Mouse (Mus musculus) embryonic facial prominence, embryonic 15.5 days (tissue): ENCODE results near the gene Oxtr. TPM values are rescaled to one million over a fixed set of nuclear protein-coding genes. Genes with fewer than 3 reads are reported as not detected.

Experiments used
- ATAC-seq: fragments of 200-750 bp; cut with Nextera tagmentation; 2 replicates; pipeline ENCODE4 v1.8.0; 2017; ENCODE audit warnings: low read depth, moderate TSS enrichment; ENCODE audit not compliant: insufficient number of reproducible peaks, low FRiP score, low TSS enrichment
- H3K27ac ChIP-seq: fragments of 300-500 bp; sonication (generic); replicated peaks from 2 replicates; pipeline ENCODE4 v1.5.1; 2015; ENCODE audit warnings: mild to moderate bottlenecking, inconsistent platforms
- H3K27me3 ChIP-seq: fragments of 300-500 bp; sonication (generic); 2 replicates; pipeline ENCODE4 v1.6.1; 2015; ENCODE audit warnings: inconsistent platforms
- H3K36me3 ChIP-seq: fragments of 300-500 bp; sonication (generic); 2 replicates; pipeline ENCODE4 v1.6.1; 2015; ENCODE audit warnings: mild to moderate bottlenecking, inconsistent platforms
- H3K4me1 ChIP-seq: fragments of 300-500 bp; sonication (generic); 2 replicates; pipeline ENCODE4 v1.6.1; 2015; ENCODE audit warnings: inconsistent platforms
- H3K4me2 ChIP-seq: fragments of 300-500 bp; sonication (generic); replicated peaks from 2 replicates; pipeline ENCODE4 v1.6.1; 2015; ENCODE audit warnings: mild to moderate bottlenecking, inconsistent platforms
- H3K4me3 ChIP-seq: fragments of 300-500 bp; sonication (generic); replicated peaks from 2 replicates; pipeline ENCODE4 v1.5.1; 2015; ENCODE audit warnings: mild to moderate bottlenecking, inconsistent platforms
- H3K9ac ChIP-seq: fragments of 300-500 bp; sonication (generic); 2 replicates; pipeline ENCODE4 v1.6.1; 2015; ENCODE audit warnings: inconsistent platforms
- H3K9me3 ChIP-seq: fragments of 300-500 bp; sonication (generic); replicated peaks from 2 replicates; pipeline ENCODE4 v1.6.1; 2016; ENCODE audit warnings: inconsistent platforms
- WGBS: fragments of 180-500 bp; shearing (Covaris S2); methylation state at CpG from one replicate; pipeline ENCODE4 v1.1.7; 2015; 5-methylcytosine and 5-hydroxymethylcytosine counted together
- polyA plus RNA-seq: library from polyadenylated mRNA; unstranded; fragments of >200 nt; fragmentation: Nextera tagmentation; extraction: Ambion mirVana; gene quantifications from 2 replicates; pipeline ENCODE4 v1.2.1, GENCODE M21; 2015

The Oxtr gene
- 0.73 and 0.85 TPM in 2 replicates for polyA plus RNA-seq

DNA sequence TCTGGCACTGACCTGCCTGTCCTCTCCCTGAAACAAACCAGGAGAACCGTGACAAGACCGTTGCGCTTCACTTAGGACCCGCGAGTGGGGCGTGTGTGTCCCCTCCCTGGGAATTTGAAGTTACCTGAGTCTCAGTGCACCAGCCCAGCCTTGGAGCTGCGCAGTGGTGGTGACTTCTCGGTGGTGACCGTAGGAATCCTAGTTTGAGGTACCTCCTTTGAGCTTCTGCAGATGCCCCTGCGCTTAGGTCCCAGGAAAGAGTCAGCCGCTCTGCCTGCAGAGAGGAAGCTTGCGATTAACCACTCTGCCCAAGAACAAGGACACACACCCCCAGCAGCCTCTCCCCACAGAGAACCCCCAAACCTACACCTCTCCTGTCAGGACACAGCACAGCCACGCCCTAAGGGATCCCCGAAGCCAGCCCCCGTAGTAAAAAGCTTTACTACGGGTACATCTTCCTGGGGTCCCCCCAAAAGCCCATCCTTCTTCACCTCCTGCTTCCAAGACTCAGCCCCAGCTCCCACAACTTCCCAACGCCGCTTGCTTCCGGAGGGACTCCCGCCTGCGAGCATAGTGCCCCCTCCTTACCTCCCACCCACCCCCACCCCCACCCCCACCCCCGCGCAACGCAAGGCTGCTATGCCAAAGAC, at the start of gene Oxtr:
Gene Oxtr, minus strand, starts transcription at position 34 of the 650 bp plus-strand sequence.
- Histone ChIP-seq H3K9me3 (no peaks in the 10 kb centered on the region), H3K36me3 (no peaks in the 10 kb centered on the region), H3K27me3 (peaks cover 51% of the 10 kb centered on the region), H3K27ac (no peak within 1 kb of the TSS), H3K4me1 (peaks cover 21% of the 10 kb centered on the region), H3K4me3 (peak within 1 kb of the TSS; percentile 42), H3K9ac (no peak within 1 kb of the TSS), H3K4me2 (peak within 1 kb of the TSS; percentile 81)
- no peak for ATAC-seq
- WGBS, result 9% methylated on average over 24 of the region's 24 CpGs

DNA sequence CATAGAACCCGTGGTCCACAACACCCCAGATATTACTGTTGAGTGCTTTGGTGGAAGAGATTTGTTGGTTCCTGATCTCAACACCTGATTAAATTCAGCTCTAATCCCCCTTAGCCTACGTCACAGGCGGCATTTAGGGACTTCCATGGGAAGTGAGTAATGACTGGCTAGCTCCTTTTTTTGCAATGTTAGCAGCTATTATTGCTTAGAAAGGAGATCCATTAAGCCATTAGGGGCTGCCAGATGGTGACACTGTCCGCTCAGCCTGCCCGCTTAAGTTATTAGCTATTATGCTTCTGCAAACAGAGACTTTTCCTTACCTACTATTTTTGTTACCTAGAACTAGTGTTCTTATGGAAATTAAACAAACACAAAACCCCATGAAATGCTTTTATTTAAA, 35.7 kb upstream of the Oxtr start:
- no peak overlapping the region for H3K27ac ChIP-seq
- no peak overlapping the region for H3K4me3 ChIP-seq
- no peaks in the 10 kb centered on the region for H3K36me3 ChIP-seq
- H3K4me2 ChIP-seq, result no peak overlapping the region
- H3K9ac ChIP-seq, result no peak overlapping the region
- no peak for ATAC-seq
- WGBS, result 70% methylated on average over 5 of the region's 5 CpGs
- no peaks in the 10 kb centered on the region for H3K9me3 ChIP-seq
- no peaks in the 10 kb centered on the region for H3K27me3 ChIP-seq
- H3K4me1 ChIP-seq, result no peaks in the 10 kb centered on the region

- no peak overlapping the region for H3K9ac ChIP-seq
- H3K27me3 ChIP-seq, result no peaks in the 10 kb centered on the region
- H3K4me3 ChIP-seq, result no peak overlapping the region
- H3K4me2 ChIP-seq, result no peak overlapping the region
- no peak overlapping the region for H3K27ac ChIP-seq
- H3K9me3 ChIP-seq, result no peaks in the 10 kb centered on the region
- no peaks in the 10 kb centered on the region for H3K4me1 ChIP-seq
- no peaks in the 10 kb centered on the region for H3K36me3 ChIP-seq
- WGBS, result 54% methylated on average over 10 of the region's 10 CpGs
- no peak for ATAC-seq
Observed at GRCm38 (mm10) chr6:112524459-112524858, 34.7 kb upstream of the Oxtr start.

- no peak overlapping the region for H3K4me2 ChIP-seq
- no peaks in the 10 kb centered on the region for H3K9me3 ChIP-seq
- no peak overlapping the region for H3K27ac ChIP-seq
- H3K9ac ChIP-seq, result no peak overlapping the region
- no peaks in the 10 kb centered on the region for H3K4me1 ChIP-seq
- H3K4me3 ChIP-seq, result no peak overlapping the region
- 79% methylated on average over 3 of the region's 3 CpGs for WGBS
- no peaks in the 10 kb centered on the region for H3K36me3 ChIP-seq
- no peak for ATAC-seq
- no peaks in the 10 kb centered on the region for H3K27me3 ChIP-seq
Observed at GRCm38 (mm10) chr6:112517991-112518390, 28.2 kb upstream of the Oxtr start.

DNA sequence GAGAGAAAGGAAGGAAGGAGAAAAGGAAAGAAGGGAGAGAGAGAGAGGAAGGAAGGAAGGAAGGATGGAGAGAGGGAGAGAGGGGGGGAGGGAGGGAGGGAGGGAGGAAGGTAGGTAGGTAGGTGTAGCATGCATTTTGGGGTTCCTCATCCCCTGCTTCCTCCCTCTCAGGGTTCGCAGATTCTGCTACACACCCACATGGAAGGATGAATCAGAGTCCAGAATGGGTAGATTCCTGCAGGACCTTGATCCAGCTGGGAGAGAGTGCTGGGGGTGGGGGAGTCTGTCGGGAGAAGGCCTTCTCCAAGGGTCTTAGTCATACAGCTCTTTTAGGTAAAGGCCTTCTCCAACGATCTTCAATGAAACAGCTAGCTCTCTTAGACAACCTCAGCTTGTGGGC, 27.8 kb upstream of the Oxtr start:
- no peak overlapping the region for H3K27ac ChIP-seq
- WGBS, result 77% methylated on average over 3 of the region's 3 CpGs
- no peak overlapping the region for H3K9ac ChIP-seq
- H3K36me3 ChIP-seq, result no peaks in the 10 kb centered on the region
- ATAC-seq, result no peak
- H3K27me3 ChIP-seq, result no peaks in the 10 kb centered on the region
- no peak overlapping the region for H3K4me2 ChIP-seq
- H3K9me3 ChIP-seq, result no peaks in the 10 kb centered on the region
- H3K4me3 ChIP-seq, result no peak overlapping the region
- H3K4me1 ChIP-seq, result no peaks in the 10 kb centered on the region

DNA sequence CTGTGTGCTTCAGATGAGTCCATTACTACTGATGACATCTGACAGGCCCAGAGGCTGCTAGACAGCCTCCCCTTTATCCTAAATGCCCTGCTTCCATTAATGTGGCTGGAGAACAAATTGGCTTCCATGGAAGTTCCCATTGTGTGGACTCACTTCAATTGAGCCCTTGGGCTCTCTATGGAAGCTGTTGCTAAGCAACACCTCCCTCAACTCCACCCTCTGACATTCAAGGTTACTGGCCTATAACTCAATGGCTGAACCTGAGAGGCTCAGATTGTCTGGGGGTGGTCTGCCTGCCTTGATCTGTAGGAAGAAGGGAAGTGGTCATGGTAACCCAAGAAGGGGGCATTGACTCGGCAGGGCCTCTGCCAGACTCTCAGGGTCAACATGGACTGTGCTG, 26.8 kb upstream of the Oxtr start:
- no peak; the same call in 1 of the 2 replicates for ATAC-seq
- Histone ChIP-seq H3K4me2 (no peak overlapping the region), H3K36me3 (no peaks in the 10 kb centered on the region), H3K4me3 (no peak overlapping the region), H3K27me3 (no peaks in the 10 kb centered on the region), H3K4me1 (no peaks in the 10 kb centered on the region), H3K27ac (no peak overlapping the region), H3K9me3 (no peaks in the 10 kb centered on the region), H3K9ac (no peak overlapping the region)
- WGBS, result 18% methylated on average over 1 of the region's 1 CpGs

GRCm38 (mm10) chr6:112514591-112514990, 24.8 kb upstream of the Oxtr start:
- Histone ChIP-seq H3K4me1 (0 out of 2 replicates have a peak, but pooled peaks cover 7% of the 10 kb centered on the region), H3K36me3 (no peaks in the 10 kb centered on the region), H3K4me2 (no peak overlapping the region), H3K27ac (no peak overlapping the region), H3K27me3 (no peaks in the 10 kb centered on the region), H3K4me3 (no peak overlapping the region), H3K9me3 (no peaks in the 10 kb centered on the region), H3K9ac (no peak overlapping the region)
- 88% methylated on average over 6 of the region's 6 CpGs for WGBS
- ATAC-seq, result no peak

DNA sequence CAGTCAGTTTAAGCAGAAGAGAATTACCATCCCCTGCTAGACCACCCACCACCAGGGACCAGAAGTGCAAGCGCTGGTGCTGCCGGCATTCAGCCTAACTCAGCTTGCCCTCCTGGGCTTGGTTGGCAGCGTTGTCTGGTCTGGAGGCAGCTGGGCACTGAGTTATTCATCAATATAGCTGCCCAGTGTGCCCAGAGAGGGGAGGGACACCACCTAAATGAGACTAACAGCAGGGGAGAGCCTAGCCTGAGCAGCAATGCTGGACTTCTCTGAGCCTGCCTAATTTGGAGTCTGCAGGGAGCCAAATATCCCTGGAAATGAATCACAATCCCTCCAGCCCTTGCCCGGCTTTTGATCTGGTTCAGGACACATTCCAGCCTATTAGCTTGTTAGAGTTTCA, 20.6 kb upstream of the Oxtr start:
- 0 out of 2 replicates have a peak, but pooled peaks cover 7% of the 10 kb centered on the region for H3K4me1 ChIP-seq
- WGBS, result 20% methylated on average over 4 of the region's 4 CpGs
- H3K9me3 ChIP-seq, result no peaks in the 10 kb centered on the region
- H3K4me2 ChIP-seq, result no peak overlapping the region
- no peaks in the 10 kb centered on the region for H3K36me3 ChIP-seq
- H3K9ac ChIP-seq, result no peak overlapping the region
- no peaks in the 10 kb centered on the region for H3K27me3 ChIP-seq
- no peak for ATAC-seq
- no peak overlapping the region for H3K27ac ChIP-seq
- no peak overlapping the region for H3K4me3 ChIP-seq

GRCm38 (mm10) chr6:112509590-112510131, 19.9 kb upstream of the Oxtr start:
- Histone ChIP-seq H3K27ac (no peak overlapping the region), H3K9ac (no peak overlapping the region), H3K36me3 (no peaks in the 10 kb centered on the region), H3K27me3 (no peaks in the 10 kb centered on the region), H3K4me3 (no peak overlapping the region), H3K4me1 (0 out of 2 replicates have a peak, but pooled peaks cover 7% of the 10 kb centered on the region), H3K4me2 (no peak overlapping the region), H3K9me3 (no peaks in the 10 kb centered on the region)
- 39% methylated on average over 2 of the region's 2 CpGs for WGBS
- no peak; the same call in 1 of the 2 replicates for ATAC-seq

GRCm38 (mm10) chr6:112507617-112508016, 17.9 kb upstream of the Oxtr start:
- no peak for ATAC-seq
- WGBS, result 78% methylated on average over 2 of the region's 2 CpGs
- no peaks in the 10 kb centered on the region for H3K9me3 ChIP-seq
- no peak overlapping the region for H3K27ac ChIP-seq
- no peaks in the 10 kb centered on the region for H3K36me3 ChIP-seq
- H3K27me3 ChIP-seq, result no peaks in the 10 kb centered on the region
- H3K4me1 ChIP-seq, result 0 out of 2 replicates have a peak, but pooled peaks cover 7% of the 10 kb centered on the region
- no peak overlapping the region for H3K4me2 ChIP-seq
- H3K4me3 ChIP-seq, result no peak overlapping the region
- no peak overlapping the region for H3K9ac ChIP-seq

GRCm38 (mm10) chr6:112501156-112501555, 11.4 kb upstream of the Oxtr start:
- no peak overlapping the region for H3K4me2 ChIP-seq

GRCm38 (mm10) chr6:112499456-112499855, 9.7 kb upstream of the Oxtr start:
- H3K27ac ChIP-seq, result no peak overlapping the region
- H3K27me3 ChIP-seq, result no peaks in the 10 kb centered on the region
- no peaks in the 10 kb centered on the region for H3K4me1 ChIP-seq
- WGBS, result 83% methylated on average over 2 of the region's 2 CpGs
- no peaks in the 10 kb centered on the region for H3K36me3 ChIP-seq
- no peak overlapping the region for H3K9ac ChIP-seq
- no peak overlapping the region for H3K4me2 ChIP-seq
- no peak overlapping the region for H3K4me3 ChIP-seq
- H3K9me3 ChIP-seq, result no peaks in the 10 kb centered on the region
- no peak for ATAC-seq

More at GRCm38 (mm10) chr6:112501156-112501555, 11.4 kb upstream of the Oxtr start:
- H3K9me3 ChIP-seq, result no peaks in the 10 kb centered on the region
- no peak overlapping the region for H3K9ac ChIP-seq
- H3K4me3 ChIP-seq, result no peak overlapping the region
- H3K27me3 ChIP-seq, result no peaks in the 10 kb centered on the region
- WGBS, result 62% methylated on average over 2 of the region's 2 CpGs
- ATAC-seq, result no peak
- H3K27ac ChIP-seq, result no peak overlapping the region
- H3K36me3 ChIP-seq, result no peaks in the 10 kb centered on the region
- no peaks in the 10 kb centered on the region for H3K4me1 ChIP-seq
